Mouse (Mus musculus): ENCODE data around the gene Cep72. TPM values are rescaled to one million over a fixed set of nuclear protein-coding genes. Genes with fewer than 3 reads are reported as not detected.

The Cep72 gene
- polyA plus RNA-seq, 1 experiment from 2014 or later: 4.4 TPM

- Histone ChIP-seq H3K4me2 (replicated peaks; ENCODE audit: low read depth, low read length) (no peak overlapping the region), H3K4me1 (ENCODE audit: insufficient read depth, low read depth, low read length) (no peaks in the 10 kb centered on the region), H3K27me3 (replicated peaks; ENCODE audit: insufficient read depth, low read length) (no peaks in the 10 kb centered on the region), H3K36me3 (ENCODE audit: insufficient read depth, low read length) (no peaks in the 10 kb centered on the region), H3K4me3 (ENCODE audit: low read depth, low read length) (no peak overlapping the region), H3K27ac (ENCODE audit: low read length) (no peak overlapping the region), H3K9me3 (ENCODE audit: low read length) (no peaks in the 10 kb centered on the region), H3K9ac (replicated peaks; ENCODE audit: low read depth) (no peak overlapping the region)
- DNase-seq (ENCODE audit: low spot score) (no peak), ATAC-seq (no peak)
- no peak for TF ChIP-seq CTCF (IDR thresholded peaks at IDR 0.05)
- TF ChIP-seq EP300 (IDR thresholded peaks at IDR 0.05): no peak
- WGBS: 81% methylated on average over 1 of the region's 1 CpGs
These were observed 1.4 kb upstream of the Cep72 start for GRCm38 (mm10) chr13:74063340-74064050.

DNA sequence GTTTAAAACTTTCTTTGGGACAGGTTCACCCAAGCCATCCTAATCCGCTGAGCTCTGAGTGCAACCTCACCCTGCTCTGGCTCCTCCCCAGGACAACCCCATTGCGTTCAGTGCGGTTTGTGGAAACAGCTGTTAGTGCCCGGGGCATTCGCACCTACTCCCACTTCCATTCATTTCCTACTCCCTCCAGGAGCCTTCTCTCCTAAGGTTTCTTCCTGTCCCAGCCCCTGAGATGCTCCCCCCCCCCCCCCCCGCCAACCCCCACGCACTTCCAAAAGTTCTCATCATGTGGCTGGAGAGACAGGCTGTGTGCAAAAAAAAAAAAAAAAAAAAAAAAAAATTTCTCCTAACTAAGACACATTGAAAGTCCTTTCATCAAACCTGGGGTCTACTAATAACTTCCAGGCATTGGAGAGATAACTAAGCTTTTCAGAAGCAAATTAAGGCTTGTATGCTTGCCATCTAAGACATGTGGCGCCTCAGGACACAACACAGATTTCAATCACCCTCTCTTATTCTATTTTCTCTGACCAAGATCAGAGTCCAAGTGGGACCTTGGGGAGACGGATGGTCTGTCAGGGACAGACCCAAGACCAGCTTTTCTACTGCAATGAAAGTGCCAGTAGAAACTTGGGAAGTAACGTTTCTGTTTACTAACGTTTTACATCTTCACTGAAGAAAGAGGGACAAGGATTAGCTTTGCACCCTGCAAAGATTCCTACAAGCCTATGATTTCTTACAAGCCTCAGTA, 454 bp upstream of the Cep72 start:
- no peak overlapping the region; the same call in 1 of the 2 replicates for H3K27ac ChIP-seq (ENCODE audit: low read length)
- DNase-seq (ENCODE audit: low spot score): no peak

GRCm38 (mm10) chr13:74058081-74058480, 4.0 kb downstream of the Cep72 start:
- WGBS: 89% methylated on average over 9 of the region's 9 CpGs
- TF ChIP-seq EP300 (IDR thresholded peaks at IDR 0.05): no peak
- no peak for TF ChIP-seq CTCF (IDR thresholded peaks at IDR 0.05)
- H3K4me1 ChIP-seq (ENCODE audit: insufficient read depth, low read depth, low read length): no peaks in the 10 kb centered on the region
- ATAC-seq (no peak), DNase-seq (ENCODE audit: low spot score) (no peak)
- H3K27me3 ChIP-seq (replicated peaks; ENCODE audit: insufficient read depth, low read length): no peaks in the 10 kb centered on the region
- no peak overlapping the region for H3K9ac ChIP-seq (replicated peaks; ENCODE audit: low read depth)
- no peak overlapping the region for H3K27ac ChIP-seq (ENCODE audit: low read length)
- no peaks in the 10 kb centered on the region for H3K9me3 ChIP-seq (ENCODE audit: low read length)
- no peaks in the 10 kb centered on the region for H3K36me3 ChIP-seq (ENCODE audit: insufficient read depth, low read length)
- no peak overlapping the region for H3K4me2 ChIP-seq (replicated peaks; ENCODE audit: low read depth, low read length)
- H3K4me3 ChIP-seq (ENCODE audit: low read depth, low read length): no peak overlapping the region

More for the DNA sequence above, 454 bp upstream of the Cep72 start:
- no peaks in the 10 kb centered on the region for H3K4me1 ChIP-seq (ENCODE audit: insufficient read depth, low read depth, low read length)
- no peaks in the 10 kb centered on the region for H3K9me3 ChIP-seq (ENCODE audit: low read length)
- H3K36me3 ChIP-seq (ENCODE audit: insufficient read depth, low read length): no peaks in the 10 kb centered on the region
- peak overlapping the region; percentile 93 for H3K4me3 ChIP-seq (ENCODE audit: low read depth, low read length)
- H3K9ac ChIP-seq (replicated peaks; ENCODE audit: low read depth): peak overlapping the region; percentile 69
- 31% methylated on average over 9 of the region's 11 CpGs for WGBS
- ATAC-seq: no peak
- peak overlapping the region; percentile 54 for H3K4me2 ChIP-seq (replicated peaks; ENCODE audit: low read depth, low read length)
- H3K27me3 ChIP-seq (replicated peaks; ENCODE audit: insufficient read depth, low read length): no peaks in the 10 kb centered on the region
- no peak for TF ChIP-seq EP300 (IDR thresholded peaks at IDR 0.05)
- TF ChIP-seq CTCF (IDR thresholded peaks at IDR 0.05): no peak

DNA sequence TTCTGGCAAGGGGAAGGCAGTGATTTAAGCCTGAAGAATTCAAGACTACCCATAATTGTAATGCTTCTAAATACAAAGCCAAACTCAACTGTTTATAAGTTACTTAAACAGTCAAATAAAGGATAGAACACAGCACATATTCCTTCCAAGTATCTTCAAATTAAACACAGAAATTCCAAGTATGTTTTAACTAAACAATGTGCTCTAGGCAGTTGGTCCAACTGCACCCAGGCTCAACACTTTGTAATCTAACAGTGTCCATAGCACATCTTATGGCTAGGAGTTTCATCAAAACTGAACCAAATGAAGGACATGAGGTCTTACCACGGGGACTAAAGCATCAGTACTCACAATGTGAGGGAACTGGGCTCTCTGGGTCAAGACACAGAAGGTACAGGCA, 5.9 kb downstream of the Cep72 start:
- Histone ChIP-seq H3K36me3 (ENCODE audit: insufficient read depth, low read length) (no peaks in the 10 kb centered on the region; the same call in 1 of the 2 replicates), H3K9me3 (ENCODE audit: low read length) (no peaks in the 10 kb centered on the region), H3K27me3 (replicated peaks; ENCODE audit: insufficient read depth, low read length) (no peaks in the 10 kb centered on the region), H3K4me1 (ENCODE audit: insufficient read depth, low read depth, low read length) (no peaks in the 10 kb centered on the region), H3K9ac (replicated peaks; ENCODE audit: low read depth) (no peak overlapping the region), H3K27ac (ENCODE audit: low read length) (no peak overlapping the region), H3K4me3 (ENCODE audit: low read depth, low read length) (no peak overlapping the region), H3K4me2 (replicated peaks; ENCODE audit: low read depth, low read length) (no peak overlapping the region)
- ATAC-seq (no peak), DNase-seq (ENCODE audit: low spot score) (no peak)
- 86% methylated on average over 1 of the region's 1 CpGs for WGBS
- TF ChIP-seq EP300 (IDR thresholded peaks at IDR 0.05): no peak
- no peak for TF ChIP-seq CTCF (IDR thresholded peaks at IDR 0.05)

DNA sequence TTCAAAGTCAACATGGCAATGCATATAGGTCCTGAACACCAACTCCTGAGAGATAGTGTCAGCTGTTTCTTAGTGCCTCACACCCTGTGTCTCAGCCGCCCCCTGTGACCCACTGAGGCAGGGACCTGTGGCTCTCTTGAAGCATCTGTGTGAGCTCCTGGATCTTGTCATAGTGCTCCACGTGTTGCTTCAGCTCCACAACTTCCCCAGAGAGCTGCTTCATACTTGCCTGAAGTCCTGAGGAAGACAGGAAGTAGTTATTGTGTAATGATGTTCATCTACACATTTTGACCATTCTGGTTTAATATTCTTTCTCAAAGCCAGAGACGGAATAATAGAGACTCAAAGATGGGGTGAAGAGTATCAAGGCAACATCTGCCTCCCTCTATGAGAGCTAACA, 22.2 kb downstream of the Cep72 start:
- no peaks in the 10 kb centered on the region for H3K9me3 ChIP-seq (ENCODE audit: low read length)
- H3K27ac ChIP-seq (ENCODE audit: low read length): no peak overlapping the region
- H3K9ac ChIP-seq (replicated peaks; ENCODE audit: low read depth): no peak overlapping the region
- WGBS: 71% methylated on average over 3 of the region's 3 CpGs
- H3K36me3 ChIP-seq (ENCODE audit: insufficient read depth, low read length): 0 out of 2 replicates have a peak, but pooled peaks cover 9% of the 10 kb centered on the region
- H3K4me3 ChIP-seq (ENCODE audit: low read depth, low read length): no peak overlapping the region
- H3K4me2 ChIP-seq (replicated peaks; ENCODE audit: low read depth, low read length): no peak overlapping the region
- ATAC-seq (no peak), DNase-seq (ENCODE audit: low spot score) (no peak)
- no peaks in the 10 kb centered on the region for H3K27me3 ChIP-seq (replicated peaks; ENCODE audit: insufficient read depth, low read length)
- no peaks in the 10 kb centered on the region for H3K4me1 ChIP-seq (ENCODE audit: insufficient read depth, low read depth, low read length)
- TF ChIP-seq EP300 (IDR thresholded peaks at IDR 0.05): no peak
- TF ChIP-seq CTCF (IDR thresholded peaks at IDR 0.05): no peak

GRCm38 (mm10) chr13:74035776-74036175, 26.3 kb downstream of the Cep72 start:
- Histone ChIP-seq H3K9me3 (ENCODE audit: low read length) (no peaks in the 10 kb centered on the region), H3K4me2 (replicated peaks; ENCODE audit: low read depth, low read length) (no peak overlapping the region), H3K9ac (replicated peaks; ENCODE audit: low read depth) (no peak overlapping the region), H3K4me1 (ENCODE audit: insufficient read depth, low read depth, low read length) (no peaks in the 10 kb centered on the region), H3K4me3 (ENCODE audit: low read depth, low read length) (no peak overlapping the region), H3K27me3 (replicated peaks; ENCODE audit: insufficient read depth, low read length) (no peaks in the 10 kb centered on the region), H3K36me3 (ENCODE audit: insufficient read depth, low read length) (0 out of 2 replicates have a peak, but pooled peaks cover 9% of the 10 kb centered on the region), H3K27ac (ENCODE audit: low read length) (no peak overlapping the region)
- no peak for ATAC-seq
- 81% methylated on average over 2 of the region's 2 CpGs for WGBS
- DNase-seq (ENCODE audit: low spot score): no peak
- TF ChIP-seq EP300 (IDR thresholded peaks at IDR 0.05) (no peak), CTCF (IDR thresholded peaks at IDR 0.05) (no peak)

Measured in lung, postnatal 0 days (tissue).